Mouse (Mus musculus): ENCODE results near the gene F2r. TPM values are rescaled to one million over a fixed set of nuclear protein-coding genes. Genes with fewer than 3 reads are reported as not detected.

F2r gene
- polyA plus RNA-seq, 1 experiment from 2014 or later = 134 TPM

- H3K27me3 ChIP-seq (replicated peaks; ENCODE audit: insufficient read depth, low read length) = no peaks in the 10 kb centered on the region
- no peaks in the 10 kb centered on the region for H3K36me3 ChIP-seq (ENCODE audit: insufficient read depth, low read length)
- H3K27ac ChIP-seq (ENCODE audit: low read length) = 0 out of 2 replicates have a peak overlapping the region, but pooled peaks have one; percentile 9
- 62% methylated on average over 6 of the region's 6 CpGs for WGBS
- H3K9me3 ChIP-seq (ENCODE audit: low read length) = no peaks in the 10 kb centered on the region
- H3K4me3 ChIP-seq (ENCODE audit: low read depth, low read length) = no peak overlapping the region
- no peak overlapping the region for H3K9ac ChIP-seq (replicated peaks; ENCODE audit: low read depth)
- H3K4me1 ChIP-seq (ENCODE audit: insufficient read depth, low read depth, low read length) = peaks cover 5% of the 10 kb centered on the region; the same call in 1 of the 2 replicates
- TF ChIP-seq EP300 (IDR thresholded peaks at IDR 0.05) (no peak), CTCF (IDR thresholded peaks at IDR 0.05) (no peak)
- DNase-seq (ENCODE audit: low spot score) (peak; percentile 26), ATAC-seq (no peak)
- no peak overlapping the region; the same call in 1 of the 2 replicates for H3K4me2 ChIP-seq (replicated peaks; ENCODE audit: low read depth, low read length)
Observed at GRCm38 (mm10) chr13:95614757-95615156, 3.5 kb downstream of the F2r start.

GRCm38 (mm10) chr13:95612243-95612642, 6.0 kb downstream of the F2r start:
- Histone ChIP-seq H3K4me1 (ENCODE audit: insufficient read depth, low read depth, low read length) (peaks cover 5% of the 10 kb centered on the region; the same call in 1 of the 2 replicates), H3K27me3 (replicated peaks; ENCODE audit: insufficient read depth, low read length) (no peaks in the 10 kb centered on the region), H3K36me3 (ENCODE audit: insufficient read depth, low read length) (no peaks in the 10 kb centered on the region), H3K9me3 (ENCODE audit: low read length) (no peaks in the 10 kb centered on the region), H3K9ac (replicated peaks; ENCODE audit: low read depth) (no peak overlapping the region), H3K4me2 (replicated peaks; ENCODE audit: low read depth, low read length) (no peak overlapping the region), H3K27ac (ENCODE audit: low read length) (peak overlapping the region; percentile 78), H3K4me3 (ENCODE audit: low read depth, low read length) (no peak overlapping the region)
- TF ChIP-seq EP300 (IDR thresholded peaks at IDR 0.05) (no peak), CTCF (IDR thresholded peaks at IDR 0.05) (no peak)
- WGBS = 85% methylated on average over 10 of the region's 10 CpGs
- ATAC-seq (no peak), DNase-seq (ENCODE audit: low spot score) (no peak)

DNA sequence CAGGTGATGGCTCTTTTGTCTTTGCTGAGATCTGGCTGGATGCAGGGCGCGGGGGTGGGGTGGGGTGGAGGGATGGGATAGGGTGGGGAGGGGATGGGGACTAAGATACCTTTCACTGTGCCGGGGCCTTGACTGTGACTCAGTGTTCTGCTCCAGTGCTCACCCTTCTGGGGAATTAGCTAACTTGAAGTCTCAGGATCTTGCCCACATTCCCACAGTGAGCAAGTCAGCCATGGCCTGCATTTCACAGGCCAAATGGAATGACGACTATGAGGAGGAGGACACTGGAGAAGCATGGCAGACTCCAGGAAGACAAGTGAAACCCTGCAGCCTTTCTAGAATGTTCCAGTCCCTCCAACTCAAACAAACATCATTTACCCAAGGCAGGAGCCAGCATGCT, 6.5 kb downstream of the F2r start:
- Histone ChIP-seq H3K36me3 (ENCODE audit: insufficient read depth, low read length) (no peaks in the 10 kb centered on the region), H3K27ac (ENCODE audit: low read length) (peak overlapping the region; percentile 78), H3K9me3 (ENCODE audit: low read length) (no peaks in the 10 kb centered on the region), H3K9ac (replicated peaks; ENCODE audit: low read depth) (no peak overlapping the region), H3K4me3 (ENCODE audit: low read depth, low read length) (no peak overlapping the region), H3K4me2 (replicated peaks; ENCODE audit: low read depth, low read length) (no peak overlapping the region), H3K4me1 (ENCODE audit: insufficient read depth, low read depth, low read length) (peaks cover under 1% of the 10 kb centered on the region; the same call in 1 of the 2 replicates), H3K27me3 (replicated peaks; ENCODE audit: insufficient read depth, low read length) (no peaks in the 10 kb centered on the region)
- ATAC-seq (peak; percentile 26), DNase-seq (ENCODE audit: low spot score) (no peak)
- 65% methylated on average over 4 of the region's 4 CpGs for WGBS
- TF ChIP-seq EP300 (IDR thresholded peaks at IDR 0.05) (no peak), CTCF (IDR thresholded peaks at IDR 0.05) (no peak)

- TF ChIP-seq CTCF (IDR thresholded peaks at IDR 0.05) = no peak
- peak; percentile 89 for TF ChIP-seq EP300 (IDR thresholded peaks at IDR 0.05)
- Histone ChIP-seq H3K27me3 (replicated peaks; ENCODE audit: insufficient read depth, low read length) (no peaks in the 10 kb centered on the region), H3K4me3 (ENCODE audit: low read depth, low read length) (no peak overlapping the region), H3K27ac (ENCODE audit: low read length) (peak overlapping the region; percentile 78), H3K4me1 (ENCODE audit: insufficient read depth, low read depth, low read length) (no peaks in the 10 kb centered on the region; the same call in 1 of the 2 replicates), H3K9me3 (ENCODE audit: low read length) (no peaks in the 10 kb centered on the region), H3K9ac (replicated peaks; ENCODE audit: low read depth) (no peak overlapping the region), H3K36me3 (ENCODE audit: insufficient read depth, low read length) (no peaks in the 10 kb centered on the region), H3K4me2 (replicated peaks; ENCODE audit: low read depth, low read length) (no peak overlapping the region)
- ATAC-seq (peak; percentile 93), DNase-seq (ENCODE audit: low spot score) (peak; percentile 95)
- 51% methylated on average over 16 of the region's 16 CpGs for WGBS
Observed at GRCm38 (mm10) chr13:95610786-95611562, 7.3 kb downstream of the F2r start.

DNA sequence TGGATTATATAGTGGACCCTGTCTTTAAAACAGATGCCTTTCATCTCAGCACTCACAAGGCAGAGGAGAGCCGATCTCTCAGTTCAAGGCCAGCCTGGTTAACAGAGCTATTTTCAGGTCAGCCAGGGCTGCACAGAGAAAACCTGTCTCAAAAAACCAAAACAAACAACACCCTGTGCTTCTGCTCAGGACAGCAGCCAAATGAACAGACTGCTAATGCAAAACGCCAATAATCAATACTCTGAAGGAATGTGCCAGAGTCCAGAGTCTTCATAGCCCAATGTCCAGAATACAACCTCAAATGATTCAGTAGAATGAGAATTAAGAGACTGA, 9.2 kb downstream of the F2r start:
- TF ChIP-seq EP300 (IDR thresholded peaks at IDR 0.05) (no peak), CTCF (IDR thresholded peaks at IDR 0.05) (no peak)
- Histone ChIP-seq H3K9me3 (ENCODE audit: low read length) (no peaks in the 10 kb centered on the region), H3K4me2 (replicated peaks; ENCODE audit: low read depth, low read length) (no peak overlapping the region), H3K27ac (ENCODE audit: low read length) (no peak overlapping the region), H3K9ac (replicated peaks; ENCODE audit: low read depth) (no peak overlapping the region), H3K27me3 (replicated peaks; ENCODE audit: insufficient read depth, low read length) (no peaks in the 10 kb centered on the region), H3K36me3 (ENCODE audit: insufficient read depth, low read length) (peaks cover 7% of the 10 kb centered on the region), H3K4me3 (ENCODE audit: low read depth, low read length) (no peak overlapping the region), H3K4me1 (ENCODE audit: insufficient read depth, low read depth, low read length) (no peaks in the 10 kb centered on the region; the same call in 1 of the 2 replicates)
- ATAC-seq (no peak), DNase-seq (ENCODE audit: low spot score) (no peak)
- 80% methylated on average over 2 of the region's 2 CpGs for WGBS

DNA sequence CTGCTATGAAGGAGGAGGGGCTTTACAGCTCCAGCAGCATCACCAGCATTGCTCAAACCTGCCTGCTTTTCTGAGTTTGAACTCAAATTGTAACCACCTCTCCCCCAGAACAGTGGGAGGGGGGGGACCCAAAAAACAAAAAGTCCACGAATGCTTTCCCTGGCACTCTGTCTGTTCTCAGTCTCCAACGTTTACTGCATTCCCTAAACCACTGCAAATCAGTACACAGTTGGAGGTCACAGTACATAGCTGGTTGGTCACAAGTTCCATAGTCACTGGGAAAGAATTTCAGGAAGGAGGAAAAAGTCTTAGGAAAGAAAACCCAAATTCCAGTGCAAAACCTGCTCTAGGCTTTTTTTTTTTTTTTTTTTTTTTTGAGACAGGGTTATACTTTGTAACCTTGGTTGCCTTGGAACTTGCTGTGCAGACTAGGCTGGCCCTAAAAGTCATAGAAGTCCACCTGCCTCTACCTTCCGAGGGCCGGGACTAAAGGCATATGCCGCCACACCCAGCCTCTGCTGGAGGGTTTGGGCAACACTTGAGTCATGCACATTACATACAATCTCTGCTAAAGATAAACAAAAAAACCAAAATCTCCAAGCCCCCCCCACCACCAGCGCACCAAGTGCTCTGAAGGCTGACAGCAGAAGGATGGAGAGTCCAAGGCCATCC, 9.7 kb downstream of the F2r start:
- H3K4me1 ChIP-seq (ENCODE audit: insufficient read depth, low read depth, low read length) = no peaks in the 10 kb centered on the region; the same call in 1 of the 2 replicates
- H3K4me2 ChIP-seq (replicated peaks; ENCODE audit: low read depth, low read length) = no peak overlapping the region
- 56% methylated on average over 6 of the region's 6 CpGs for WGBS
- H3K9ac ChIP-seq (replicated peaks; ENCODE audit: low read depth) = no peak overlapping the region
- peaks cover 12% of the 10 kb centered on the region for H3K36me3 ChIP-seq (ENCODE audit: insufficient read depth, low read length)
- no peak overlapping the region for H3K4me3 ChIP-seq (ENCODE audit: low read depth, low read length)
- TF ChIP-seq EP300 (IDR thresholded peaks at IDR 0.05) (no peak; the same call in 1 of the 2 replicates), CTCF (IDR thresholded peaks at IDR 0.05) (no peak)
- no peak for ATAC-seq
- no peak overlapping the region for H3K27ac ChIP-seq (ENCODE audit: low read length)
- peak; percentile 35 for DNase-seq (ENCODE audit: low spot score)
- H3K9me3 ChIP-seq (ENCODE audit: low read length) = no peaks in the 10 kb centered on the region
- no peaks in the 10 kb centered on the region for H3K27me3 ChIP-seq (replicated peaks; ENCODE audit: insufficient read depth, low read length)

Data from lung, postnatal 0 days (tissue).